ENCODE assay signal across 1 mouse cellular context in genomic region chr3:103759261-103759970, GRCm38 (mm10).
TF ChIP-seq lines count a peak whose summit lies in the region.

No protein-coding gene starts in this region.

TF ChIP-seq in ES-E14, 5 proteins besides CTCF, POLR2A, EP300 and RAD21:
- TF ChIP-seq ZNF384 (IDR thresholded peaks at IDR 0.05; ENCODE audit: low read depth, low read length), result no peak
- TF ChIP-seq MAFK (IDR thresholded peaks at IDR 0.05; ENCODE audit: insufficient read depth, low read depth, low read length), result peak; percentile 10; the same call in 1 of the 2 replicates
- TF ChIP-seq CHD2 (IDR thresholded peaks at IDR 0.05; ENCODE audit: low read depth, low read length), result no peak
- TF ChIP-seq ZC3H11A (IDR thresholded peaks at IDR 0.05; ENCODE audit: borderline replicate concordance, low read depth, low read length), result no peak
